Mouse (Mus musculus) cerebellum, adult 11 months (tissue): ENCODE measurements around the gene Fndc3b.

Experiments used
- DNase-seq: peaks from one replicate; pipeline ENCODE4 v3.0.0; 2022

Fndc3b gene

GRCm38 (mm10) chr3:27584607-27585605, 126.2 kb downstream of the Fndc3b start:
- DNase-seq: no peak

GRCm38 (mm10) chr3:27581931-27582840, 128.9 kb downstream of the Fndc3b start:
- no peak for DNase-seq

GRCm38 (mm10) chr3:27580956-27581355, 130.2 kb downstream of the Fndc3b start:
- DNase-seq: no peak

GRCm38 (mm10) chr3:27579894-27580613, 131.1 kb downstream of the Fndc3b start:
- DNase-seq: no peak

GRCm38 (mm10) chr3:27579229-27579628, 131.9 kb downstream of the Fndc3b start:
- DNase-seq: no peak

GRCm38 (mm10) chr3:27577349-27578025, 133.6 kb downstream of the Fndc3b start:
- no peak for DNase-seq

GRCm38 (mm10) chr3:27574241-27574640, 136.9 kb downstream of the Fndc3b start:
- DNase-seq: no peak

- no peak for DNase-seq
Observed at GRCm38 (mm10) chr3:27573458-27573857, 137.6 kb downstream of the Fndc3b start.

- DNase-seq: no peak
Observed at GRCm38 (mm10) chr3:27572305-27572704, 138.8 kb downstream of the Fndc3b start.

GRCm38 (mm10) chr3:27565314-27565713, 145.8 kb downstream of the Fndc3b start:
- DNase-seq: no peak

GRCm38 (mm10) chr3:27563047-27563624, 148.0 kb downstream of the Fndc3b start:
- no peak for DNase-seq

GRCm38 (mm10) chr3:27562476-27562875, 148.6 kb downstream of the Fndc3b start:
- DNase-seq: no peak

- no peak for DNase-seq
Observed at GRCm38 (mm10) chr3:27561921-27562320, 149.2 kb downstream of the Fndc3b start.

GRCm38 (mm10) chr3:27559316-27559715, 151.8 kb downstream of the Fndc3b start:
- no peak for DNase-seq

- DNase-seq: no peak
Observed at GRCm38 (mm10) chr3:27557100-27558004, 153.8 kb downstream of the Fndc3b start.

GRCm38 (mm10) chr3:27555401-27555940, 155.6 kb downstream of the Fndc3b start:
- DNase-seq: peak; percentile 9

GRCm38 (mm10) chr3:27554325-27554724, 156.8 kb downstream of the Fndc3b start:
- no peak for DNase-seq

- DNase-seq: no peak
Observed at GRCm38 (mm10) chr3:27553781-27554180, 157.3 kb downstream of the Fndc3b start.

GRCm38 (mm10) chr3:27551005-27551404, 160.1 kb downstream of the Fndc3b start:
- no peak for DNase-seq

GRCm38 (mm10) chr3:27550409-27550808, 160.7 kb downstream of the Fndc3b start:
- no peak for DNase-seq
